Mouse (Mus musculus) testis, adult 2 months (tissue): ENCODE measurements at regions not wholly inside any gene's neighbourhood (a gene's known extent, or its start where the extent isn't known, plus 50 kb on each side); places are given as distances from the start of the nearest gene placed in this dataset.

Experiments
- CTCF ChIP-seq: fragments of 200-500 bp; IDR thresholded peaks from 2 replicates; pipeline ENCODE4 v1.5.1; 2012; ENCODE audit warnings: low read depth, mild to moderate bottlenecking, inconsistent platforms, low read length, moderate library complexity; ENCODE audit not compliant: control insufficient read depth, insufficient read depth, insufficient replicate concordance
- POLR2A ChIP-seq: fragments of 200-500 bp; IDR thresholded peaks from 2 replicates; pipeline ENCODE4 v1.6.1; 2012; ENCODE audit warnings: low read depth, mild to moderate bottlenecking, inconsistent platforms, low read length, moderate library complexity; ENCODE audit not compliant: control insufficient read depth

DNA sequence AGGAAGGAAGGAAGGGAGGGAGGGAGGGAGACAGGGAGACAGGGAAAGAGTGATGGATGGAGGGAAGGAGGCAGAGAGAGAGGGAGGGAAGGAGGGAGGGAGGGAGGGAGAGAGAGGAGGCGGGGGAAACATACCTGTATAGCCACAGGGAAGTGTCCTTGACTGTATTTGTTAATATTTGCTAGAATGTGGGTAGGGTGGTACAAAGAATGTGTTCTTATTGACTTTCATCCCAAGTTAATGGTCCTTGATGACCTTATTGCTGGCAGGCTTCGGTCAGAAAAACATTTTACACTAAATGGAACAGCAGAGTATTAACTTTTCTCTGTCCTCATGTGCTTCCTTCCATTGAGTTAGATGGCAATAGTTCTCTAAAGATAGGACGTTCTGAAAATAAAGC, 171.0 kb upstream of the Ctnnb1 start:
- TF ChIP-seq CTCF (no peak), POLR2A (no peak)
